Mouse (Mus musculus) B cell, adult 67 days (primary cell): Measurements from ENCODE around the gene Glra2. TPM values are rescaled to one million over a fixed set of nuclear protein-coding genes. Genes with fewer than 3 reads are reported as not detected.

Experiments
- total RNA-seq, 2 experiments: library from RNA; stranded (reverse); gene quantifications; 4 replicates each; pipeline ENCODE4 v1.2.4; 2023

Glra2 gene
- not detected for total RNA-seq

DNA sequence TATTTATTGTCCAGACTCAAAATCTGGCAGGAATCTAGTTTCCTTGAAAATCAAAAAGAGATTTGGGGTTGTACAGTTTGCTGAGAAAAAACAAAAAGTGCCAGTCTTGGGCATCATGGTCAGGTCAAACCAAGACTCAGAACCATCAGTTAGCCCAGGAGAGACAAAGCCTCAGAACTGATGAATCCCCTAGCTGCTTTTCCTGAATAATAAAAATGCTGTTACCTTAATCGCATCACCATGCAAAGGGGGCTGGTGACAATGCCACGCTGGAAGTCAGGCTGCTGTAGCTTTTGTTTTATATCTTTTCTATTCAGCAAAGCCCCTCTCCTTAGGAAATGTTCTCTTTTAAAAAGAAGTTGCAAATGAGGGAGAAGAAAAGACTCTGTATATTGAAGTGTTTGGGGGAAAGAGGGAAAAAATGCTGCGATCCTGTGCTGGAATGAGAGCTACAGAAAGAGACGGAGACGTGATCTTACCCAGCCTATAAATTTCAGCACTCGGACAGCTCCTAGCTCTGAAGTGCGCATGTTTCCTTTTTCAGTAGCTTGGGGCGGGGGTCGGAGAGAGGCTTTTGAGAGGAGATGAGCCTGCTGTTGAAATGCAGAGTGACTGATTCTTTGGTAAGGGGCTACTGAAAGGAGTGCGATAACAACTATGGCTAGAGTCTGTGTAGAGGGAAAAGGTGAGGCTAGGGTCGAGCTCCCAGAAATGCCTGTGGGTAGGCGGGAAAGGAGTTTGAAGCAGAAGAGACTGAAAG, at the start of gene Glra2:
TSS of gene Glra2 (minus strand) at position 455 of the 760 bp plus-strand sequence.

